Mouse (Mus musculus) stomach, postnatal 0 days (tissue): ENCODE data around the gene Ptprn. TPM values are rescaled to one million over a fixed set of nuclear protein-coding genes. Genes with fewer than 3 reads are reported as not detected.

Experiments
- ATAC-seq: fragments of 200-750 bp; cut with Nextera tagmentation; 2 replicates; pipeline ENCODE4 v1.8.0; 2017; ENCODE audit not compliant: low FRiP score, low TSS enrichment
- DNase-seq: peaks from one replicate; pipeline ENCODE4 v3.0.0-alpha.2; 2016; ENCODE audit warnings: low spot score
- H3K27ac ChIP-seq: fragments of 300-500 bp; sonication (generic); replicated peaks from 2 replicates; pipeline ENCODE4 v1.5.1; 2014; ENCODE audit warnings: mild to moderate bottlenecking, control low read depth
- H3K27me3 ChIP-seq: fragments of 300-500 bp; sonication (generic); 2 replicates; pipeline ENCODE4 v1.6.1; 2014; ENCODE audit warnings: low read length; ENCODE audit not compliant: control insufficient read depth, insufficient read depth
- H3K36me3 ChIP-seq: fragments of 300-500 bp; sonication (generic); 2 replicates; pipeline ENCODE4 v1.6.1; 2014; ENCODE audit warnings: low read length, mixed read lengths; ENCODE audit not compliant: control insufficient read depth, insufficient read depth
- H3K4me1 ChIP-seq: fragments of 300-500 bp; sonication (generic); replicated peaks from 2 replicates; pipeline ENCODE4 v1.6.1; 2014; ENCODE audit warnings: antibody characterized with exemption; ENCODE audit not compliant: control insufficient read depth, insufficient read depth
- H3K4me2 ChIP-seq: fragments of 300-500 bp; sonication (generic); replicated peaks from 2 replicates; pipeline ENCODE4 v1.6.1; 2014; ENCODE audit warnings: low read depth, mild to moderate bottlenecking, control low read depth, moderate library complexity
- H3K4me3 ChIP-seq: fragments of 300-500 bp; sonication (generic); 2 replicates; pipeline ENCODE4 v1.5.1; 2014; ENCODE audit warnings: low read depth, low read length, control low read depth
- H3K9ac ChIP-seq: fragments of 300-500 bp; sonication (generic); 2 replicates; pipeline ENCODE4 v1.6.1; 2014; ENCODE audit warnings: mild to moderate bottlenecking, low read length, control low read depth, mixed read lengths
- H3K9me3 ChIP-seq: fragments of 300-500 bp; sonication (generic); 2 replicates; pipeline ENCODE4 v1.6.1; 2016; ENCODE audit warnings: low read length; ENCODE audit not compliant: control insufficient read depth
- CTCF ChIP-seq: IDR thresholded peaks from 2 replicates; pipeline ENCODE4 v1.5.1; 2016; ENCODE audit warnings: antibody characterized with exemption, low read depth, mild to moderate bottlenecking, moderate library complexity
- EP300 ChIP-seq: optimal IDR thresholded peaks from 2 replicates; pipeline ENCODE3; 2016; ENCODE audit warnings: antibody characterized with exemption
- WGBS: fragments of 180-500 bp; shearing (Covaris S2); extraction: QIAGEN DNeasy Blood & Tissue Kit; methylation state at CpG from one replicate; pipeline ENCODE4 v1.1.7; 2014; 5-methylcytosine and 5-hydroxymethylcytosine counted together
- polyA plus RNA-seq: library from polyadenylated mRNA; unstranded; fragments of >200 nt; fragmentation: Nextera tagmentation; extraction: Ambion mirVana; gene quantifications from 2 replicates; pipeline ENCODE4 v1.2.1, GENCODE M21; 2015

Gene Ptprn
- polyA plus RNA-seq, 1 experiment from 2014 or later, result 2.5 TPM

DNA sequence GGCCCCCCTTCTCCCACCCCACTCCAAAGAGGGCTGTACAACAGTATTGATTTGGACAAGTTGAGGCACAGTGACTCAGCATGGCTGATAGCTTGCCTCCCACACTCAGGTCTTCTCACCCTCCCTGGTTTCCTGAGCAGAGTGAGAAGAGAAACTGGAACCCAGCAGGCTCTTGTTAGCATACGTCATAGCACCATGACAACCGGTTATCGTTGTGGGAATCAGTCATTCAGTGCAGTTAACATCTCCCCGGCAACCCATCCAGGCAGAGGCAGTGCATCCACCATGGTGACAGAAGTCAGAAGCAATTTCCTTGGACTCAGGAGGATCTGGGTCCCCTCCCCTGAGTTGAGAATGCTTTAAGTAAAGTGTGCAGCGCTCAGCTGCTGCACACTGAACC lies 18.7 kb upstream of the Ptprn start:
- no peak for DNase-seq
- Histone ChIP-seq H3K4me2 (no peak overlapping the region), H3K27ac (no peak overlapping the region), H3K27me3 (no peaks in the 10 kb centered on the region), H3K4me3 (no peak overlapping the region), H3K9ac (no peak overlapping the region), H3K36me3 (no peaks in the 10 kb centered on the region), H3K4me1 (no peaks in the 10 kb centered on the region), H3K9me3 (no peaks in the 10 kb centered on the region)
- no peak for ATAC-seq
- 71% methylated on average over 5 of the region's 5 CpGs for WGBS
- TF ChIP-seq CTCF, result no peak
- no peak for TF ChIP-seq EP300

DNA sequence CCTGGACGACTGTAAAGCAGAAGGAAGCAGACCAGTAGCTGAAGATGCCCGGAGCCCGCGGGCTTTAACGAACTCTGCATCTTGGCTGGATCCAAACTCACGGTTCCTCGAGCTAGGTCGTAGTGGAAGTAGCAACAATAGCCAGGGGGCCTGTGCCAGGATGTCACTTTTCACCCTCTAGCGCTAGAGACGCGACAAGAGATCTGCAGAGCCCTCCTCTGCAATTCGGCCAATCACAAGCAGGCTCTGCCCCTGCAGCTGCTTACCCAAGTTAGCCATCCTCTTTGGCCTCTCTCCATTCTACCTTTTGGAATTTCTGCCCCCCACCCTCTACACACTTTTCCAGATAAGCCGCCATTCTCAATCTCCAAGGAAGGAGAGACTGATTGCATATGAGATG lies 13.9 kb upstream of the Ptprn start, which contains the start of gene Resp18:
Gene Resp18 (minus strand): TSS at position 188 of the 400 bp plus-strand sequence.
- Histone ChIP-seq H3K4me2 (no peak within 1 kb of the TSS), H3K9me3 (no peaks in the 10 kb centered on the region), H3K4me1 (no peaks in the 10 kb centered on the region), H3K27ac (no peak within 1 kb of the TSS), H3K27me3 (no peaks in the 10 kb centered on the region), H3K36me3 (no peaks in the 10 kb centered on the region), H3K4me3 (no peak within 1 kb of the TSS), H3K9ac (no peak within 1 kb of the TSS)
- DNase-seq, result no peak
- 5% methylated on average over 13 of the region's 13 CpGs for WGBS
- ATAC-seq, result no peak
- TF ChIP-seq EP300 (no peak), CTCF (no peak)

DNA sequence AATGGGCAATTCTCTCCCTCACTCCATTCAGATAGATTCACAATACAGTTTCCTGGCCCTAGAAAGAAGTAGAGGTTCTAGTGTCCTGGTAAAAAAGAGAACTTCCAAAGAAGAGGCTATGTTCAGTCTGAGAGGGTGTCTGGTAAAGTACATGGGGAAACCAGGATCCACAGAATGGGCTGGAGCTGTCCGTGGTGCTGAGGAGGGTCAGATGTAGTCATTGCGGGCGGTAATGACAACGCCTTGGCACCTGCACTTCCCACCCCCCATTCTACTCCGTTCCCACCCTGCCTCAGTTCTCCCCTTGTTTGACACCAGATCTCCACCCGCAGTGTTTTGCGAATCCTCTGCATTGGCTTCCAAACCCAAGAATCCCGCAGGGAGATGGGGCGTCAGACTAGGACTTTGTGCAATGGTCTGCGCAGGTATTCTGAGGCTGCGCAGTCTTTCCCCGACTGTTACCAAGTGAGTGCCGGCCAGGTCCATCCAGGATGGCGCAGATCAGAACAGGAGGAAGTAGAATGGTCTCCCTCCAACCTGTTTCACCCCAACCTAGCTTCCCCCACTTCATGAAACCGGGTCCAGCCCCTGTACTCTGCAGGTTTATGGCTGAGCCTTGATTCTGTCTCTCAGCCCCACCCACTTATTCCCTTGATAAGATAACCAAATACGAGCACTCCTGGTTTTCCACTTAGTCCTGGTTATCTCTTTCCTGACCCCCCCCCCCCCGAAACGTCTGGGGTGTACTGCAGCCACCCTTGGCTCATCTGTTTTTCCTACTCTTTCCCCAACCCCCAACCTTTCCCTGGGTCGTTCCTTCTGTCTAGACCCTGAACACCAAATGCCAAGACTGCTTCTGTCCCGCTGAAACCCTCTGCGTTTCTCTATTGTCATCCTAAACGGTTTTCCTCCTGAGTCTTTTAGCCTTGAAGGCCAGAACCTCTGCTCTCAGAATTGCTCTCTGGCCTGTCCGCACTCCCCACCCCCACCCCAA lies 13.2 kb upstream of the Ptprn start:
- 9% methylated on average over 23 of the region's 23 CpGs for WGBS
- no peak overlapping the region for H3K27ac ChIP-seq
- no peak overlapping the region for H3K9ac ChIP-seq
- no peak overlapping the region for H3K4me3 ChIP-seq
- no peaks in the 10 kb centered on the region for H3K27me3 ChIP-seq
- no peaks in the 10 kb centered on the region for H3K9me3 ChIP-seq
- no peaks in the 10 kb centered on the region for H3K4me1 ChIP-seq
- no peak overlapping the region for H3K4me2 ChIP-seq
- DNase-seq, result peak; percentile 75
- TF ChIP-seq EP300 (no peak), CTCF (no peak)
- no peaks in the 10 kb centered on the region for H3K36me3 ChIP-seq
- no peak for ATAC-seq

DNA sequence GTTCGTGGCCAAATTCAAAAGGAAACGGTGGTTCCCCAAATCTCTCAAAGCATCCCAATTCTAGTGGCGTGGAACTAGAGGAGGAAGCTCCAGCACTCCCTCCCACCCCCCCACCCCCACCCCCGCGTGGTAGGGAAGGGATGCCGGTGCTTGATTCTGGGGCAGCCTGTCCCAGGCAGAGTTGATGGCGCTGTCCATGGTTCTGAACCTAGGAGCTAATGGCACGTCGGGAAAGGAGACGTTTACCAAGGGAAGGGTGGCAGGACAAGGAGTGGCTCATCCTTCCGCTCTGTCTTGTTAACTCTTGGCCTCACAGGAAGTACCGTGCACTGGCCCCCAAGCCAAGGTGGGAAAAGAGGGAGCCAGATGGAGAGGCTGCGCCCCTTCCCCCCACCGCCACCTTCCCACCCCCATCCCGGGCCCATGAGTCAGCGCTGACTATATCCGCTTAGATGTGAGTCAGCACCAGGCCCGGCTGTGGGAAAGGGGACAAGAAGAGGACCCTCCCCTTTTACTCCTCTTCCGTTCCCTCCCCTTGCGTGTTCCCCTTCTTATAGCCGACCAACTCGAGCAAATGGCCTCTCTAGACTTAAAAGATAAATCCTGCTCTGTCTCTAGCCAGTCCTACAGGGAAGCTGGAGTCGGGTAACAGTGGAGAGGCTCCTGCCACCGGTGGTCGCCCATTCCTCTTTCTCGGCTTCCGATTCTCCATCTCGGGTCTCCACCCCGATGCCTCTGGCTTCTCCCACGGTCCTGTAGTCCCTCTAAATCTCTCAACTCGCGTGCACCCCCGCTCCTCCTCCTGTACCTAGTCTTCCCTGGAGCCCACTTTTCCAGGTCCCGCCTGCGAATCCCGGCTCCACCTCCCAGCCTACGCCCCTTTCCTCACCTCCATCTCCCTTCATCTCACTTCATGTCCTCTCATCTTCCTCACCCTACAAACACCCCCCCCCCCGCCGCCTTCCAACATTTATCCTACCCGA lies 1.0 kb downstream of the Ptprn start:
- Histone ChIP-seq H3K4me2 (no peak overlapping the region), H3K36me3 (no peaks in the 10 kb centered on the region), H3K27ac (no peak overlapping the region), H3K4me3 (no peak overlapping the region), H3K4me1 (no peaks in the 10 kb centered on the region), H3K9me3 (no peaks in the 10 kb centered on the region), H3K27me3 (peaks cover 17% of the 10 kb centered on the region; the same call in 1 of the 2 replicates), H3K9ac (no peak overlapping the region)
- 3% methylated on average over 33 of the region's 40 CpGs for WGBS
- no peak for TF ChIP-seq EP300
- TF ChIP-seq CTCF, result no peak
- DNase-seq, result peak; percentile 79
- ATAC-seq, result peak; percentile 73

DNA sequence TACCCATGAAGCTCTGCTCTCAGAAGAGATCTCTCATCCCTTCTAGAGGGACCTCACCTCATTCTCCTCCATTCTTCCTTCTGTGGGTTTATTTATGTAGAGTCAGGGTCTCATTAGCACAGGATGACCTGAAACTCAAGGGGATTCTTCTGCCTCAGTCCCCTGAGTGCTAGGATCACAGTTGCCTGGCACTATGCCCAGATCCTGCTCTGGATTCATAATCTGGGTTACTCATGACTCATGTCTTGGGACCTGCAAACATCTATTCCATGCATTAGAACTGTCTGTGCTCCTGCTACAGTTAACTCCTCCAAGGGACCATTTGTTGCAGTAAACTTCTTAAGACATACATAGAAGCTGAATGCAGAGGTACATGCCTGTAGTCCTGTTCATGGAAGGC lies 3.0 kb downstream of the Ptprn start:
- no peaks in the 10 kb centered on the region for H3K4me1 ChIP-seq
- no peak for TF ChIP-seq EP300
- no peak for TF ChIP-seq CTCF
- no peak overlapping the region for H3K4me2 ChIP-seq
- H3K36me3 ChIP-seq, result no peaks in the 10 kb centered on the region
- no peak for ATAC-seq
- no peak overlapping the region for H3K4me3 ChIP-seq
- no peak for DNase-seq
- peaks cover 17% of the 10 kb centered on the region; the same call in 1 of the 2 replicates for H3K27me3 ChIP-seq
- no peak overlapping the region for H3K9ac ChIP-seq
- H3K27ac ChIP-seq, result no peak overlapping the region
- no peaks in the 10 kb centered on the region for H3K9me3 ChIP-seq
